Mouse (Mus musculus) CH12F3 (cell line): ENCODE results near the gene Arl4c.
"Not testable (repeated sequence)": the region's sequence is repeated elsewhere in the genome, so short reads cannot be mapped to it uniquely, and the experiment has no call there.

Experiments
- in situ Hi-C: fragments of 300-500 bp; cut with MboI; formaldehyde crosslinking; loops from 2 replicates; pipeline ENCODE4 v1.14.3; 2020; ENCODE audit warnings: low sequenced_read_pairs

The Arl4c gene

GRCm38 (mm10) chr1:88658290-88658857, 43.6 kb downstream of the Arl4c start:
- in situ Hi-C loops = no loop called here

GRCm38 (mm10) chr1:88656096-88656480, 45.9 kb downstream of the Arl4c start:
- in situ Hi-C loops = no loop called here

GRCm38 (mm10) chr1:88655473-88656095, 46.4 kb downstream of the Arl4c start:
- in situ Hi-C loops = no loop called here

GRCm38 (mm10) chr1:88654521-88655472, 47.2 kb downstream of the Arl4c start:
- in situ Hi-C loops = no loop called here

GRCm38 (mm10) chr1:88653614-88654520, 48.2 kb downstream of the Arl4c start:
- in situ Hi-C loops = no loop called here

- in situ Hi-C loops = no loop called here
These were observed 49.3 kb downstream of the Arl4c start for GRCm38 (mm10) chr1:88652682-88653081.

GRCm38 (mm10) chr1:88651668-88652067, 50.4 kb downstream of the Arl4c start:
- in situ Hi-C loops = no loop called here

GRCm38 (mm10) chr1:88648742-88649141, 53.3 kb downstream of the Arl4c start:
- in situ Hi-C loops = no loop called here

- in situ Hi-C loops = no loop called here
These were observed 56.4 kb downstream of the Arl4c start for GRCm38 (mm10) chr1:88645599-88646119.

DNA sequence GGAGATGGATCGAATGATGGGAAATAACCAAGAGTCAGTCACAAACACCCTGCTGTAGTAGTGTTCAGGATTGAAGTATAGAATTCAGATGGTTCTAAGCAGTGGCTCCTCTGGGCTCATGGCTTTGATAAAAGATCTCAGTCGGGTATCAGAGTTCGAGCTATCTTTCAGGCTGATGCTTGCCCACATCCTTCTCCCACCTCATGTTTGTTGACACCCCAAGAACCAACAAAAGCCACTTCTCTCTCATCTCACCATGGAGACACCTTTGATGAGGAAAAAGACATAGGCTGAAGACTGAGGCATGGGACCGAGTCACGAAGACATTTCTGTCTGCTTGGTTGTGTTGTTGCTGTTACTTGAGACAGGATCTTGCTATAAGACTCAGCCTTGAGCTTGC, 57.6 kb downstream of the Arl4c start:
- in situ Hi-C loops = loop anchor here (5.0 kb wide), 1 partner anchor 77 kb away; no protein-coding TSS in a partner anchor

DNA sequence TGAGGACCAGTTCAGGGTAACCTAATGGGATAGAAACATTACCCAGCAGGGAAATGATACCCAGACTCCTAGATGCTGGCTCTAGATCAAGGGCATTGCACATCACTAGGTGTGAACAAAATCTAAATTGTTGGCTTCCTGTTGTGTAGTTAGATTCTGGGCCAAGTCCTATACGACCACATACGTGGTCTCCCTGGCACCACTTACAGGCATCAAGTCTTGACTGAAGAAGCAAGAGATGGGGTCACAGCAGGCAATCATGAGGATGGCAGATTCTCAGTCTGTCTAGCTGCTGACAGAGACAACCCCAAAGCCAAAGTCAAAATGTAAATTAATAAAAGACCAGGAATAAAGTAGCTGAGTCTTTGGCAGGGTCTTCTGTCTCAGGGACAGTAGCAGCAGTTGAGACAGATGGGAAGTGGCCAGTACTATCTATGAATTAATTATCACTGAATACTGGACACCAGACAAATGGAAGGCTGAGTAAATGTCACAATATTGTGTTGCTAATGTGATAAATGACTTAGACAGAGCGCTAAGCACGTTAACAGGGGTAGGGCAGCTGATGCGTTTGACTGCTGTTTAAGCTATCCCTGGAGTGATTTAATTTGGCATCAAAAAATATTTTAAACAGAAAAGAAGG, 58.7 kb downstream of the Arl4c start:
- in situ Hi-C loops = loop anchor here (5.0 kb wide), 1 partner anchor 76 kb away; no protein-coding TSS in a partner anchor

GRCm38 (mm10) chr1:88642735-88643134, 59.3 kb downstream of the Arl4c start:
- in situ Hi-C loops = loop anchor here (5.0 kb wide), 1 partner anchor 75 kb away; no protein-coding TSS in a partner anchor

DNA sequence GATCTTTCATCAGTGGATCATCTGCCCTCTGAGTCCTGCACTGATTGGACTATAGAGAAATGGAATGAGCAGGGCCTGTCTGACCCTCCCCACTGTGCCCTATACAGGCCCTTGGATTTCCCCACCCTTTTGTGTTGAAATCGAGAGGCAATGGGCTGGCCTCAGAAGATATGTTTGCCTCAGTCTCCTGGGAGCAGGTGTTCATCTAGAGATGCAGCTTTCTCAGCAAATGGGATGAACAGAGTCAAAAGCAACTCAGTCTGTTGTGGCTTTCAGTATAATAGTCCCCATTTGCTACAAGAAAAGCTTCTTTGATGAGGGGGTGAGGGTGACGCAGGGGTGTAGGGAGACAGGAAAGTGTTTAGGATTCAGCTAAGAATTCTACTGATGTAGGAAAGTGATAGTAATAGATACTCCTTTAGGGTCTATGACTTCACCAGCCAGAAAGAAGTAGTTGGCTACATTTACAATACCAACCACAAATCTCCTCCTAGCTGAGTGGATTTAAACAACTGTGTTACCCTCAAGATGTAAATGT, 60.3 kb downstream of the Arl4c start:
- in situ Hi-C loops = loop anchor here (5.0 kb wide), 1 partner anchor 74 kb away; no protein-coding TSS in a partner anchor

DNA sequence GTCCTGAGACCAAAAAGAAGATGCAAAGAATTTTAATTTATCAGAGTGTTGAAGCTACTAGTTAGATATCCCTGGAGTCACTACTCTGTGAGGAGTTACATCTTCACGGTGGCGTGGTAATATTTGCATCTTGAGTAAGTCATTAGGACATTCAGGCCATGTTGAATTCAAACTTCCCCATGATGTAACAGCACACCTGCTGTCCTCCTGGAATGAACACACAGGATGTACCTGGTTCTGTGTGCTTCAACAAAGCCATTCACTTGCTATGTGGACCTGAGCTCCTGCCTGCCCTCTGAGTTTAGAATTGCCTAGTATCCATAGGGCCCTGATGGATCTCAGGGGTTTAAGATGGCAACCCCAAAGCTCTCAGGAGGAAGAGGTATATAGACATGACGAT, 60.8 kb downstream of the Arl4c start:
- in situ Hi-C loops = loop anchor here (5.0 kb wide), 1 partner anchor 74 kb away; no protein-coding TSS in a partner anchor

DNA sequence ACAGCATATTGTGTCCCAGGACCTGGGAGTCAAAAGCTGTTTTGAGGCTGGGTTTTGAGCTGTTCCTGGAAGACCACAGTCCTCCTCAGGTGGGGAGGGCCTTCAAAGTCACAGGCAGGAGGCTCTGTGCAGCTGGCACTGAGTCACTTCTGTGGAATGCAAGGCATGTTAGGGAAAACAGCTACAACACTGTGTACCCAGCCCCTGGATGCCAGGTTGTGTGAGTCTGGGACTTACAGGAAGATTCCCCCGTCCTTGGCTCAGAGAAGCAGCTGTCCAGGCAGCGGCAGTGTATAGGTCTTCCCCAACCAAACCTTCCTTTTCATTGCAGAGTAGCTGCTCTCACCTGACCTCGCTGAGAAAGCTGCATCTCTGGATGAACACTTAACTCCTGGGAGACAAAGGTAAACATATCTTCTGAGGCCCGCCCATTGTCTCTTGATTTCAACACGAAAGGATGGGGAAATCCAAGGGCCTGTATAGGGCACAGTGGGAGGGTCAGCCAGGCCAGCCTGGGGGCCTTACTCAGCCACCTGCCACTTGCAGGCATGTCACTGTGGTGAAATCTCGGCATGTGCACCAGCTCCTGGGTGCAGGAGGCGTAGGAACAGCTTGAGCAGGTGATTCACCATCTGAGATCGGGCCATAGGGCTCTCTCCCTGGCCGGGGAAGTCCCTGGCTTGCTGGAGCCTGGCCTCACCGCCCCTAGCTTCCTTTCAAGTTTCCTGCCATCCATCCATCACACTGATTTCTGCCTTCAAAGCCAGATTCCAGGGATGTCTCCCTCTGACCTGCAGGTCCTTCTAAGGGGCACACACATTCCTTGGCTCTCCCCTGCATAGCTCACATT, 62.4 kb downstream of the Arl4c start:
- in situ Hi-C loops = loop anchor here (5.0 kb wide), 1 partner anchor 72 kb away; no protein-coding TSS in a partner anchor

DNA sequence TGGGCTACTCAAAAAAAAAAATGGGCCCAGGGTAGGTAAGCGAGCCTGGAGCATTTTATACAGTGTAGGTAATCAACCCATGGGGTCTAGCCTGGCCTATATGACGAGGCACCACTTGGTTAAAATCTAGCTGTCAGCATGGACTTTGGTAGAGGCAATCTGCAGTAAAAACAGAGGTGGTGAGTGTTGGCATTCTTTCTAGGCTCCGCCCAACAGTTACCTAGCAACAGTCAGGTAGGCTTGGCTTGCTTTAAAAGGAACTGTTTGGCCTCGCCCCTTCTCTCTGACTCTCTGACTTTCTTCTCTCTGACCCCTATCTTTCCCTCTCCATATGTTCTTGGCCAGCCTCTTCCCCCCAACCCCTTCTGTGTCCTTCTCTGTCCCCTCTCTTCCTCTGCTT, 63.4 kb downstream of the Arl4c start:
- in situ Hi-C loops = no loop called here

- in situ Hi-C loops = not testable (repeated sequence)
These were observed 65.4 kb downstream of the Arl4c start for GRCm38 (mm10) chr1:88636579-88637161.

DNA sequence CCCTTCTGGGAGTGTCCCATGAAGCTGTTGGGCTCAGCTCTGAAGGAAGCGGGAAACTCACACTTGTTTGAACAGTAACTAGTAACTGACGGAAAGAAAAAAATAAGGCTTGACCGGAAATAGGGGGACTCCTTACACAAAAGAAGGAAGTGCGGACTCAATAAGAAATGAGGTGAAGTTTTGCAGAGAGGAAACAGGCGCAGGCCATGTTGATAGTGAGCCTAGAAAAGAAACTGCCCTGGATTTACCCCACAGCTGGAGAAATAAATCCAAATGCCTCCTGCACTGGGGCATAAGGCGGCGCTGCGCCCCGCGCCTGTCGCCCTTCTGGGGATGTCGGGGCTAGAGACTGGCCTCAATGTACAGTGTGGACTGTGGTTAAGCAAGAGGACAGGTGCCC, 66.4 kb downstream of the Arl4c start:
- in situ Hi-C loops = no loop called here
